Mouse (Mus musculus) G1E (cell line): ENCODE results near the gene Pskh1.

Source experiments
- CTCF ChIP-seq: IDR thresholded peaks from 2 replicates; pipeline ENCODE4 v1.5.1; 2012; ENCODE audit warnings: low read depth, low read length, inconsistent platforms, mixed read lengths
- GATA1 ChIP-seq: IDR thresholded peaks from 2 replicates; pipeline ENCODE4 v1.6.1; 2012; ENCODE audit warnings: borderline replicate concordance, low read length, inconsistent platforms, mixed read lengths
- GATA2 ChIP-seq: IDR thresholded peaks from 2 replicates; pipeline ENCODE4 v1.6.1; 2012; ENCODE audit warnings: low read depth, low read length, inconsistent platforms, borderline replicate concordance

- TF ChIP-seq GATA2 (no peak), CTCF (no peak), GATA1 (no peak)
Measured at GRCm38 (mm10) chr8:105949350-105949749, 49.1 kb downstream of the Pskh1 start.
